Mouse (Mus musculus) midbrain, embryonic 12.5 days (tissue): Measurements from ENCODE around the gene Abcc5. TPM values are rescaled to one million over a fixed set of nuclear protein-coding genes. Genes with fewer than 3 reads are reported as not detected.
"Not testable (repeated sequence)": the region's sequence is repeated elsewhere in the genome, so short reads cannot be mapped to it uniquely, and the experiment has no call there.

Experiments
- ATAC-seq: fragments of 200-750 bp; cut with Nextera tagmentation; 2 replicates; pipeline ENCODE4 v1.8.0; 2017; ENCODE audit warnings: low read depth, moderate TSS enrichment, moderate library complexity; ENCODE audit not compliant: low FRiP score
- H3K27ac ChIP-seq: fragments of 300-500 bp; sonication (generic); replicated peaks from 2 replicates; pipeline ENCODE4 v1.5.1; 2016; ENCODE audit warnings: mild to moderate bottlenecking
- H3K27me3 ChIP-seq: fragments of 300-500 bp; sonication (generic); 2 replicates; pipeline ENCODE4 v1.6.1; 2016; ENCODE audit warnings: mild to moderate bottlenecking
- H3K36me3 ChIP-seq: fragments of 300-500 bp; sonication (generic); 2 replicates; pipeline ENCODE4 v1.6.1; 2016
- H3K4me1 ChIP-seq: fragments of 300-500 bp; sonication (generic); 2 replicates; pipeline ENCODE4 v1.6.1; 2016
- H3K4me2 ChIP-seq: fragments of 300-500 bp; sonication (generic); replicated peaks from 2 replicates; pipeline ENCODE4 v1.6.1; 2016; ENCODE audit warnings: mild to moderate bottlenecking, moderate library complexity
- H3K4me3 ChIP-seq: fragments of 300-500 bp; sonication (generic); 2 replicates; pipeline ENCODE4 v1.5.1; 2016; ENCODE audit warnings: mild to moderate bottlenecking
- H3K9ac ChIP-seq: fragments of 300-500 bp; sonication (generic); replicated peaks from 2 replicates; pipeline ENCODE4 v1.6.1; 2016; ENCODE audit warnings: mild to moderate bottlenecking, moderate library complexity
- H3K9me3 ChIP-seq: fragments of 300-500 bp; sonication (generic); 2 replicates; pipeline ENCODE4 v1.6.1; 2016; ENCODE audit warnings: mild to moderate bottlenecking
- WGBS: fragments of 180-500 bp; shearing (Covaris S2); methylation state at CpG from one replicate; pipeline ENCODE4 v1.1.7; 2016; 5-methylcytosine and 5-hydroxymethylcytosine counted together
- polyA plus RNA-seq: library from polyadenylated mRNA; unstranded; fragments of >200 nt; fragmentation: Nextera tagmentation; extraction: Ambion mirVana; gene quantifications from 2 replicates; pipeline ENCODE4 v1.2.1, GENCODE M21; 2016

The Abcc5 gene
- polyA plus RNA-seq, result 122 and 138 TPM in 2 replicates

DNA sequence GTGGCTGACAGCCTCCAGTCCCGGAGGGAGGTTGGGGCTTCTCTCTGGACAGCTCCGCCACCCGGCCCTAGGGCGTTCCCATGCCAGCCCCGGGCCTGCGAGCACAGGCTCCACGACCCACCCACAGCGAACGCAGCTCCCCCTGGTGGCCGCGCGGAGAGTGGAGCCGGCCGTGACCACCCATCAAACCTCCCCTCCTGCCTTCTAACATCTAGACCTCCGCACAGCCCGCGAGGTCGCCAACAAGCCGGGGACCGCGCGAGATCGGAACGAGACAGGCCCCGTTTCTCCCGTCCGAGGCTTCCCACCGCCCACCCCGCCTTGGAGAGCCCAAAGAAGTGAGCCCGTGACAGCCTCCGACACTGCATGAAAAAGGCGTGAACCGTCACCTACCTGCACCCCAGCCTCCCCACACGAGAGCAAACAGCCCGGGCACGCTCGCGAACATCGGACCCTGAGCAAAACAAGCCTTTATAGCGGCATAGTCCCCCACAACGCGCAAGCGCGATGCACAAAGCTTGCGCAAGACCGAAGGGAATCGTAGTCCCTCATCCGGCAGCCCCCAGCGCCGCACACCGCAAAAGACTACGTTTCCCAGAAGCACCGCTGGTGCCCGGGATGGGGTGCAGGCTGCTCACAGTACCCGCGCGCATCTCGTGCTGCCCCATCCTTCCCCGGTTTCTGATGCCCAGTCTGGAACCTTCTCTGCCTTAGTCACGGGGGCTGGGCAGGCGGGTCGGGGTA is at the start of gene Abcc5:
Abcc5 (minus strand) TSS at position 540 of the 744 bp plus-strand sequence.
- H3K4me1 ChIP-seq, result peaks cover 15% of the 10 kb centered on the region
- peak; percentile 98 for ATAC-seq
- under 1% methylated on average over 62 of the region's 62 CpGs for WGBS
- H3K36me3 ChIP-seq, result peaks cover 11% of the 10 kb centered on the region; the same call in 1 of the 2 replicates
- no peaks in the 10 kb centered on the region for H3K9me3 ChIP-seq
- peak within 1 kb of the TSS; percentile 82 for H3K9ac ChIP-seq
- H3K27me3 ChIP-seq, result no peaks in the 10 kb centered on the region
- peak within 1 kb of the TSS; percentile 76 for H3K4me3 ChIP-seq
- H3K27ac ChIP-seq, result peak within 1 kb of the TSS; percentile 85
- H3K4me2 ChIP-seq, result peak within 1 kb of the TSS; percentile 70

DNA sequence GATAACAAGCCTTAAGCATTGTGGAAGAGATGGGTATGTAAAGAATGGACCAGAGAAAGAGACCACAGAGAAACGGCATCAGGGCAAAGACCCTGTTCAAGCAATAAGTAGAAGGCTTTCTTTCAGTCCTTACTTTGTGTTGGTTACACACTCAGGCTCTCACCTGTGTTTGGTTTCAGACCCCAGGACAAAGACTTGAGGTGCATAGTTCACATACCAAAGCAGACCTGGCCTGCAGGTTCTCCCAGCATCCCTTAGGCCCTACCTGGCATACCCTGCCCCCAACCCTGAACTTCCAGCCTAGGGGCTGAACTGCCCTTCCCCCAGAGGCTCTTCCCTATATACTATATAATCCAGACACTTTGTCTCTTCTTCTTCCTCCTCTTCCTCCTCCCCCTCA is 49.1 kb upstream of the Abcc5 start:
- Histone ChIP-seq H3K4me3 (no peak overlapping the region), H3K36me3 (no peaks in the 10 kb centered on the region), H3K27ac (no peak overlapping the region), H3K9me3 (no peaks in the 10 kb centered on the region), H3K4me1 (no peaks in the 10 kb centered on the region), H3K4me2 (no peak overlapping the region), H3K27me3 (no peaks in the 10 kb centered on the region), H3K9ac (no peak overlapping the region)
- no peak for ATAC-seq
- 96% methylated on average over 1 of the region's 1 CpGs for WGBS

DNA sequence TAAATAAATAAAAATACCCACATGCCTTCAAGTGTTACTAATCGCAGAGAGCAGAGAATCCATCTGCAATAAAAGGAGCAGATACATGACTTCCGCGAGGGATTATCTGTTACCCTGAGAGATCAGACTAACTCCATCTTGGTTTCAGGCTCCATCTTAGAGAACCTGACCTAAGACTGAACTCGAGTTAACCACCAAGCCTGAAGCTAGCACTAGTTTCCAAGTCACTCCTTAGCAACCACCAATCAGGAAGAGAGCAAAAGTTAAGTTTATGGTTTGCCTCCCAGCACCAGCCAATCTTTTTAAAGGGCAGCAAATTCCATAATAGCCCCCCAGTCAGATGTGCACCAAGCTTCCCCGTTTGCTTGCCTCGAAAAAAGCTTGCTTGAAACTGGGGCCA is 48.6 kb upstream of the Abcc5 start:
- no peaks in the 10 kb centered on the region for H3K4me1 ChIP-seq
- H3K4me3 ChIP-seq, result no peak overlapping the region
- 91% methylated on average over 6 of the region's 6 CpGs for WGBS
- H3K27ac ChIP-seq, result no peak overlapping the region
- no peak overlapping the region for H3K4me2 ChIP-seq
- H3K9me3 ChIP-seq, result no peaks in the 10 kb centered on the region
- no peaks in the 10 kb centered on the region for H3K27me3 ChIP-seq
- ATAC-seq, result no peak
- H3K9ac ChIP-seq, result no peak overlapping the region
- H3K36me3 ChIP-seq, result no peaks in the 10 kb centered on the region

DNA sequence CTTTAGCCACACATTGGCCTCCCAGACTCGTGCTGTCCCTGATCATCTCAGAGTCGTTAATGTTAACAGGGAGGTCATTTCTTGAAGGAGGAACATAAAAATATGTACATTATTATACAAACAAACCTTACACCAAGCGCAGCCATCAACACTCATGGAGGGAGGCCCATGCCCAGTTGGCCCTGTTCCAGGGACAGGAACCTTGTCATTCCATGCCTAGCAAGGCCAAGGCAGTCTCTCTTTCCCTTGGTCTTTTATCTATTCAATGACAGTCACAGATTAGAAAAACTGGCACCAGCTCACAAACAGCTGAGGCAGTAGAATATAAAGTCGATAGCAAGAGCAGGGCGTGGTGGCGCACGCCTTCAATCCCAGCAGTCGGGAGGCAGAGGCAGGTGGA is 48.0 kb upstream of the Abcc5 start:
- no peak overlapping the region for H3K27ac ChIP-seq
- no peaks in the 10 kb centered on the region for H3K36me3 ChIP-seq
- WGBS, result 91% methylated on average over 8 of the region's 8 CpGs
- no peak for ATAC-seq
- H3K9ac ChIP-seq, result no peak overlapping the region
- no peaks in the 10 kb centered on the region for H3K4me1 ChIP-seq
- H3K4me3 ChIP-seq, result no peak overlapping the region
- no peak overlapping the region for H3K4me2 ChIP-seq
- H3K9me3 ChIP-seq, result no peaks in the 10 kb centered on the region
- no peaks in the 10 kb centered on the region for H3K27me3 ChIP-seq

DNA sequence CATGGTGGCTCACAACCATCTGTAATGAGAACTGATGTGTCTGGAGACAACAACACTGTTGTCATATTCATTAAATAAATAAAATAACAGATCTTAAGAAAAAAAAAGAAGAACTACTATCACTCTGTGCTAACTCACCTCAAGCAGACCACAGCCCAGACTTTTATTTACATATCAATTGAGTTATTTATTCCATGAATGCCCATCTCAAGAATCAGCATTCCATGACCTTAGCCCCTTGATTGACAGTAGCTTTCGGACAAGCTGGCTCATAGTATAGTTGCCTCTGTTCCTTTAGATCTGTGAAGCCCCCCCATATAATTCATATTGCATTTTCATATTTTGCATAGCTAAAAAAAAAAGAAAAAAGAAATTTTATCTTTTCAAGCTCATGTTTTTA is 47.6 kb upstream of the Abcc5 start:
- no peak for ATAC-seq
- Histone ChIP-seq H3K4me2 (no peak overlapping the region), H3K4me3 (no peak overlapping the region), H3K9me3 (no peaks in the 10 kb centered on the region), H3K36me3 (no peaks in the 10 kb centered on the region), H3K9ac (no peak overlapping the region), H3K27ac (no peak overlapping the region), H3K4me1 (no peaks in the 10 kb centered on the region), H3K27me3 (no peaks in the 10 kb centered on the region)
- 76% methylated on average over 1 of the region's 1 CpGs for whole genome bisulfite sequencing

DNA sequence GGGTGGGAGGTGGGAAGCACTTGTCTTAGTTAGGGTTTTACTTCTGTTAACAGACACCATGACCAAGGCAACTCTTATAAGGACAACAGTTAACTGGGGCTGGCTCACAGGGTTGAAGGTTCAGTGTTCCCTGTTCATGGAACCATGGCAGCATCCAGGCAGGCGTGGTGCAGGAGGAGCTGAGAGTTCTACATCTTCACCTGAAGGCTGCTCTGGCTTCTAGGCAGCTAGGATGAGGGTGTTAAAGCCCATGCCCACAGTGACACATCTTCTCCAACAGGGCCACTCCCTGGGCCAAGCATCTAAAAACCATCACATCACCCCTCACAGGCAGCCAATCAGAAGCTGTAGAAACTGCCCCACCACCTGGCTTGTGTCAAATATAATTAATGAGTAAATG is 45.5 kb upstream of the Abcc5 start:
- H3K4me1 ChIP-seq, result no peaks in the 10 kb centered on the region
- H3K27ac ChIP-seq, result no peak overlapping the region
- no peak overlapping the region for H3K9ac ChIP-seq
- H3K27me3 ChIP-seq, result no peaks in the 10 kb centered on the region
- H3K9me3 ChIP-seq, result no peaks in the 10 kb centered on the region
- H3K4me2 ChIP-seq, result no peak overlapping the region
- H3K36me3 ChIP-seq, result no peaks in the 10 kb centered on the region
- WGBS, result 63% methylated on average over 1 of the region's 1 CpGs
- no peak overlapping the region for H3K4me3 ChIP-seq
- no peak for ATAC-seq

DNA sequence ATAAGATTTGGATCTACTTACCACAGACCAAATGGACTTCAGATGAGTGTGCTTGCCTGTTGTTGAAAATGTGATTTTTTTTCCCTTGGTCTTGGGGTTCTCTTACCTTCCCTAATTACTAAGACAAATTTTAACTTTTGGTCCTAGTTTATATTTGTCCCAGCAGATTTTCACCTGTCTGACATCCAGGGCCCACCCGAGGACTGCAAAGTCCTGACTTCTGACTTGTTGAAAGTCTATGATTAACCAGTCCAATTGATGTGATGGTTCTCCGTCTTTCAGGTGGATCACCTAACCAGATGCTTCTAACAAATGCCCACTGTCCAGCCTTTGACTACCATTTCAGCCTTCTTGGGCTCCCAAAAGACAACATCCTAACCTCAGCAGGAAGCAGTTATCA is 44.8 kb upstream of the Abcc5 start:
- no peaks in the 10 kb centered on the region for H3K9me3 ChIP-seq
- no peaks in the 10 kb centered on the region for H3K27me3 ChIP-seq
- 90% methylated on average over 2 of the region's 2 CpGs for WGBS
- H3K4me3 ChIP-seq, result no peak overlapping the region
- no peak overlapping the region for H3K27ac ChIP-seq
- no peak for ATAC-seq
- no peaks in the 10 kb centered on the region for H3K4me1 ChIP-seq
- no peak overlapping the region for H3K9ac ChIP-seq
- no peak overlapping the region for H3K4me2 ChIP-seq
- no peaks in the 10 kb centered on the region for H3K36me3 ChIP-seq

DNA sequence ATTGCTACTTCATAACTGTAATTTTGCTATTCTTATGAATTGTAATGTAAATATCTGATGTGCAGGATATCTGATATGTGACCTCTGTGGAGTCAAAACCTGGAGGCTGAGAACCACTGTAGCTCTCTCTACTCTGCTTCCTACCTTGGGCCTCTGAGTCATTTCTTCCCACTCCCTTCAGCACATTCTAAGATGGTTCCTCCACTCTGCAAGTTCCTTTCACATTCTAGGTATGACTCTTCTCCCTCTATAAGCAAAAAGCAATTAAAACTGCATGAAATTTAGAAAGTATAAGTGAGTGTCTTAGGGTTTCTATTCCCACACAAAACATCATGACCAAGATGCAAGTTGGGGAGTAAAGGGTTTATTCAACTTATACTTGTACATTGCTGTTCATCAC is 38.5 kb upstream of the Abcc5 start:
- H3K9me3 ChIP-seq, result no peaks in the 10 kb centered on the region
- H3K4me1 ChIP-seq, result no peaks in the 10 kb centered on the region
- H3K4me3 ChIP-seq, result no peak overlapping the region
- no peak overlapping the region for H3K27ac ChIP-seq
- ATAC-seq, result no peak
- no peaks in the 10 kb centered on the region for H3K36me3 ChIP-seq
- H3K9ac ChIP-seq, result no peak overlapping the region
- no peaks in the 10 kb centered on the region for H3K27me3 ChIP-seq
- no peak overlapping the region for H3K4me2 ChIP-seq

DNA sequence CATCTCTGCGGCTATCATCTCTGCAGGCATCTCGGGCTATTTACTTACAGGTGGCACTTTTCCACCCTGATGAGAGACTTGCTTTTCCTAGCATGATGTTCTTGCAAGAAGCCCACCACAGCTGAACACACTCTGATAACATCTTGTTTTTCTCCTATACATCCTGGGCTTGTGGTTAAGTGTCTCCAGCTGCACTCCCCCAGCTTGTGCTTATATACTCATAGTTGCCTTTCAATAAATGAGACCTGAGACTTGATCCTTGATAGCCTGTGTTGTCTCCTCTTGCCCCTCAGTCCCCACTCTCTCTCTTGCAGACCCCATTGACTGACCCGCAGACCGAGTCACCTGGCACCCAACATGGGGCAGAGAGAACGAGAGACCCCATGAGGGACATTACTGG is 32.5 kb upstream of the Abcc5 start:
- not testable (repeated sequence) for H3K4me1 ChIP-seq, H3K4me2 ChIP-seq, H3K9me3 ChIP-seq, H3K9ac ChIP-seq, H3K27me3 ChIP-seq, ATAC-seq, H3K36me3 ChIP-seq, H3K27ac ChIP-seq, H3K4me3 ChIP-seq
- WGBS, result 93% methylated on average over 5 of the region's 5 CpGs

DNA sequence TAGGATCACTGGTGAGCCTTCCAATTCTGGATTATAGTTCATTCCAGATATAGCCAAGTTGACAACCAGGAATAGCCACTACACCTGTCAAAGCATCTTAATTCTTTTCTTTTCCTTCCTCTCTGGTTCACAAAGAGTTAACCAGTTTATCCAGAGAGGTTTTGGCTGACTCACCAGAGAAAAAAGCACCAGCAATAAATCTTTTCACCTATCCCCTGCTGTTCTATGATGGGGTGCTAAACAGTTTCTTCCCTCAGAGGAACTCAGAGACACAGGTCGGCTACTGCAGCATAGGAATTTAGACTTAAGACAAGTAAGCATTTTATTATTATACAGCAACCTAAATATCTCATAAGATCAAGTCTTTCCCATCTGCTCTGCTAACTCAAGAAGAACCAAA is 29.9 kb upstream of the Abcc5 start:
- Histone ChIP-seq H3K9ac (no peak overlapping the region), H3K27ac (no peak overlapping the region), H3K4me3 (no peak overlapping the region), H3K27me3 (no peaks in the 10 kb centered on the region), H3K4me2 (no peak overlapping the region), H3K36me3 (no peaks in the 10 kb centered on the region), H3K4me1 (no peaks in the 10 kb centered on the region), H3K9me3 (no peaks in the 10 kb centered on the region)
- no peak for ATAC-seq
- 44% methylated on average over 1 of the region's 1 CpGs for WGBS

DNA sequence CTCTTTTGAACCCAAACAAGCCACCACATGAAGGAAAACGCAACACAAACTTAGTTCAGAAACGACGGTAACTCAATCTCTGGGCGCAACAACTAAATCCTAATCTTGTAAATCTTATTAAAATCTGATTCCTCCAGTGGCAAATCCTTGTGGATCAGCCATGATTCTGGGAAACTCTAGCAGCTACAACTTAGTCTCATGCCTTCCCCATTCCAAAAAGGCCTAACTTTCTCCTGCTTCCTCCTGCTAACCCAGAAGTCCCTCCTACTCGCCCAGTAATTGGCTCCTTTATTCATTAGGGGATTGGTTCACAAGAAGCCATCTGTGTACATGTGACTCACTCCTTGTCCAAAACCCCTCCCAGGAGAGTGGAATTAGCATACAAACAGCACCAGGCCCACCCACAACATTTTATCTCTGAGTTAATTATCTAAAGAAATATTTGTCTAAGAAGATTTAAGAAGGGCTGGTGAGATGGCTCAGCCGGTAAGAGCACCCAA is 28.0 kb upstream of the Abcc5 start:
- no peak overlapping the region for H3K4me3 ChIP-seq
- H3K9ac ChIP-seq, result no peak overlapping the region
- 93% methylated on average over 6 of the region's 6 CpGs for WGBS
- H3K4me1 ChIP-seq, result no peaks in the 10 kb centered on the region
- H3K27ac ChIP-seq, result no peak overlapping the region
- ATAC-seq, result no peak
- H3K9me3 ChIP-seq, result no peaks in the 10 kb centered on the region
- H3K36me3 ChIP-seq, result no peaks in the 10 kb centered on the region
- H3K4me2 ChIP-seq, result no peak overlapping the region
- H3K27me3 ChIP-seq, result no peaks in the 10 kb centered on the region

DNA sequence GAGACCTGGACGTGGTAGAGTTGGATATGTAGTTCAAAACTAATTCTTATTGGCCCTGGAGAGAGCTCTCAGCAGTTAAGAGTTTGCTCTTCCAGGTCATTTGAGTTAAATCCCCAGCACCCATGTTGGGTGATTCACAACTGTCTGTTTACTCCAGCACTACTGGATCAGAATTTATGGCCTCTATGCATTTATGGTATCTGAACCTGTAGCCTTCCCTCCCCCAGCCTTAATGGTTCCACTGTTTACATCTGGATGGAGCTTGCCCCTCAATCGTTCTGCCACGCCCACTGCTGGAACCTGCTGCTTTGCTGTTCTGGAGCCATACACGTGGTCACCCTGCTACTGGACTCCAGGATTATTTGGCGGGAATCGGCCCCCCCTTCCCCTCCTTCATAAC is 25.6 kb upstream of the Abcc5 start:
- ATAC-seq, result no peak
- Histone ChIP-seq H3K4me2 (no peak overlapping the region), H3K27ac (no peak overlapping the region), H3K4me1 (no peaks in the 10 kb centered on the region), H3K9ac (no peak overlapping the region), H3K36me3 (no peaks in the 10 kb centered on the region), H3K4me3 (no peak overlapping the region), H3K27me3 (no peaks in the 10 kb centered on the region), H3K9me3 (no peaks in the 10 kb centered on the region)
- 83% methylated on average over 6 of the region's 6 CpGs for WGBS

DNA sequence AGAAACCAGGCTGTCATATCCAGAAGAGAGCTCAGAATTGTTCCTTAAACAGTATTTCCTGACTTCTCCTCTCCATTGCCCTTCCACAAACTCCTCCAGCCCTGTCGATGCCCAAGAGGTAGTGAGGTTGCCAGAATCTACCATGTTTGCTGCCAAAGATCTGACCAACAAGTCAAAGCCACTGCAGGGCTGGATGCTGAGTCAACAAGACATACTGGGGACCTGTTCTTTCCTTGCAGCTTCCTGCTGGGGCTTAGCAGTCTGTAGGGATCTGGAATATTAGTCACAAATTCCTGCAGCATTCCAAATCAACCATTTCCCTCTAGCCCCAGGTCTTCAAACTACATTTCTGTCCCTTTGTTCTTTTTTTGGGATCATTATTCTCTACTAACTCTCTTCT is 19.7 kb upstream of the Abcc5 start:
- H3K4me1 ChIP-seq, result peaks cover 9% of the 10 kb centered on the region
- no peak for ATAC-seq
- H3K27me3 ChIP-seq, result no peaks in the 10 kb centered on the region
- H3K9ac ChIP-seq, result no peak overlapping the region
- no peaks in the 10 kb centered on the region for H3K9me3 ChIP-seq
- no peak overlapping the region for H3K4me3 ChIP-seq
- no peak overlapping the region for H3K27ac ChIP-seq
- H3K4me2 ChIP-seq, result no peak overlapping the region
- WGBS, result 92% methylated on average over 1 of the region's 1 CpGs
- no peaks in the 10 kb centered on the region for H3K36me3 ChIP-seq
